Mouse (Mus musculus): Measurements from ENCODE around the gene Hacd1.

Gene Hacd1

DNA sequence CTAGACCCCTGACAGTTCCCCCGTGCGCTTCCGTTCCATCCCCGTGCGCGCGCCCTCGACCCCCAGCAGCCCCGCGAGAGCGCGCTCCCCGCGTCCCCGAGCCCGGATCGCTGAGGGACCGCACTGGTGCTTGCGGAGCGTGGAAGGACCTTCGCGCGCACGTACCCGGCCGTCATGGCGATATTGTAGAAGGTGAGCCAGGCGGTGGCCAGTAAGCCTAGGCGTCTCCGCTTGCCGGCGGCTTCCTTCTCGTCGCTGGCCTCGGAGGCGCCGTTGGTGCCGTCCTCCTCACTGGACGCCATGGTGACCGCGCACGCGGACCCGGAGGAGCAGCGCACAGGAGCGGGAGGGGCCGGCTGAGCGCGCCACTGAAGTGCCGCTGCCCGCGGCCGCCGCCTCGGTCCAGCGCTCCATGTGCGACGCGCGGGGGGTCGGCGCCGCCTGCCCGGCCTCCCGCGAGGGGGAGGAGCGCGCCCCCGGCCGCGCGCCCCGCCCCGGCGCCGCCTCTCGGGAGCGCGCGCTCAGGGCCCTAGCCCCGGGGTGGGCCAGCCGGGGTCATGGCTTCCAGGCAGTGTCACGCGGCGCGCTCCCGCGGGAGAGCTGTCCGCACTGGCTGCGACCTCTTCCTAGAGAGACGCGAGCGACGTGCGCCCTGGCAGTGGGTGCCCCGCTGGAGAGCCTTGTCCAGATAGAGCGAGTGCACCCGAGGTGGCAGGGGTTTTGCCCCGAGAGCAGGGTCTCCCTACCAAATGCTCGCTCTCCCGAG is at the start of gene Hacd1:
Gene Hacd1, minus strand, starts transcription at position 570 of the 766 bp plus-strand sequence.
- peak; percentile 22 for DNase-seq (ENCODE audit: low read depth)

DNA sequence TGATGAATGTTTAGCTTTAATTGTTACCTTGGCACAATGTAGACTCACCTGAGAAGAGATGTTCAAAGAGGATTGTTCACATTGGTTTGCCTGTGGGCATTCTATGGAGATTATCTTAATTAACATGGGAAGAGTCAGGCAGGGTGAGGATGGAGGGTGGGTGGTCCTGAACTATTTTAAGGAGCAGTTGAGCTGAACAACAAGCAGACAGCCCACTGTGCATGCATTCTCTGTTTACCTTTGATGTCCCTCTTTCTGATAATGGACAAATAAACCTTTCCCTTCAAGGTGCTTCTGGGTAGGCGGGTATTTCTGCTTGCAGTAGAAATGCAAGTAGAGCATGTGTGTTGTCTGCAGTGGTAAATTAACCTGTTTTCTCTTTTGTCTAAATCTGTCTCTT is 48.0 kb upstream of the Hacd1 start:
- DNase-seq (ENCODE audit: low read depth) = no peak

DNA sequence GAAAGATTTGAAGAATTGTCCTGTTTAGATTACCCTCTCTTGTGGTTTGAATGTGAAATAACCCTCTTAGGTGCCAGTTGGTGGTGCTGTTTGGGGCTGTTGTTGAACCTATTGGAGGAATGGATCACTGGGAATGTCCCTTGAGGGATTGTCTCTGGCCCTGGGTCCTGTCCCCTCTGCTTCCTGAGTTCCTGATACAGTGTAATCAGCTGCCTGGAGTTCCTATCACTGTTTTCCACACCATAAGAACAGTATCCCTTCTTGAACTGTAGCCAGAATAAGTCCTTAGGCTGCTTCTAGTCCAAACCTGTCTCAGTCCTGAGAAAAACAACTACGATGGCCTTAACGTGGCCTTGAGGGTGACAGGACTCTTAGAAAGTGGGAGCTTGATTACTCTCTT is 46.7 kb upstream of the Hacd1 start:
- no peak for DNase-seq (ENCODE audit: low read depth)

DNA sequence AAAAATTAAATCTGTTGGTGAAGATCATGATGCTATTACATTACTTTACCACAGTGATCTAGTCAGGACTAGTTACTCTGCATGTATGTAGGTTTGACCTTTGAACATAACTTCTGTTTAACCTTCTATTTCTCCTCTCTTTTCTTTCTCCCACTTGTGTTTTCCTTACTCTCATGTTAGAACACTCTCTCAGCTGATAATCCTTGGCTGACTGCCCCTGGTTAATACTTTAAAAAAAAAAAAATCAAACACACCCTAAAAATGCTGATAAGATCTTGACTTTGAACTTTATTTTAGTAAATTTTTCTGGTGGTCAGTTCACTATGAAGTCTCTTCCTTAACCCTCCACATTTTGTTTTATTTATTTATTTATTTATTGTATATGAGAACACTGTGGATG is 44.6 kb upstream of the Hacd1 start:
- DNase-seq (ENCODE audit: low read depth) = no peak

DNA sequence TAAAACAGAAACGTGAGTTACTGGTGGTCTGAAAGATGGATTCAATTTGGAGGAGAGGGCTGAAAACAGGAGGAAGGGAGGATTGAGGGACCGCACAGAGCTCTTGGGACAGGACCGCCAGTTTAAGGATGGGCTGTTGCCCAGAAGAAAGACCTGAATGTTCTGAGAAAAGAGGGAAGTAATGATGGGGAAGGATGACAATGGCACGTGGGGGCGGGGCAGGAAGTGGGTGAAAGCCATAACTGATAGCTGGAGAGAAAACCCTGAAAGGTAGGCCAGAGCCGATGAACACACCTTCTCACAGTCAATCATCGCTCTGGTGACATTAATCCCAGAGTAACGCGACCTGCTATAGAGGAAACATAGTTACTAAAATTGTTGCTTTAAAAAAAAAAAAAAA is 22.6 kb upstream of the Hacd1 start:
- DNase-seq (ENCODE audit: low read depth) = peak; percentile 25

DNA sequence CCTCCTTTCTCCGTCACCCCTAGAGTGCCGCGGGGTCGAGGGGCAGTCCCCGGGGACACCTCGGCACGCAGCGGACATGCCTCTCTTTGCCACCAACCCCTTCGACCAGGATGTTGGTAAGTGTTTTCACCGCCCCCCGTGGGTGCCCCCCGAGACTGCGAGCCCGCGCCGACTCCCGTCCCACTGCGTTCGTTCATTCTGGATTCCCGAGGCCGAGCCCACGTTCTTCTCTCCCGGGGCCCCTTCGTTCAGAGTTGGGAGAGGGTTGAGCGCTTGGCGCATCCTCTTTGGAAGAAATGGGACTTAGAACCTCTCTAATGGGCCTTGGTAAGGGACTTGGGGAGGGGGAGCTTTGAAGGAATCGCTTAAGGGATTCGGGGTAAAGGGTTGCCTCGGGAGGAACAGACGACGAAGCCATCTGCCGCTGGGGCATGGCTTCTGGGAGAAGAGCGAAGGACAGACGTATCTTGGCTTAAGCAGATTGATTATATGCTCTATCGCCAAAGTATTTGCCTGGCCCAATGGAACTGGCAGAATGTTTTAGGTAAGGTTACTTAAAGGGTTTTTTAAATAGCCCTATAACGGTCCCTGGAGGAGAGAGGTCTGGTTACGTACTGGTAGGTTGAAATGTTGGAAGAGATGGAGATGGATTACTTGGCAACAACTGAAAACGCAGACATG is 18.4 kb upstream of the Hacd1 start:
- no peak for DNase-seq (ENCODE audit: low read depth)

DNA sequence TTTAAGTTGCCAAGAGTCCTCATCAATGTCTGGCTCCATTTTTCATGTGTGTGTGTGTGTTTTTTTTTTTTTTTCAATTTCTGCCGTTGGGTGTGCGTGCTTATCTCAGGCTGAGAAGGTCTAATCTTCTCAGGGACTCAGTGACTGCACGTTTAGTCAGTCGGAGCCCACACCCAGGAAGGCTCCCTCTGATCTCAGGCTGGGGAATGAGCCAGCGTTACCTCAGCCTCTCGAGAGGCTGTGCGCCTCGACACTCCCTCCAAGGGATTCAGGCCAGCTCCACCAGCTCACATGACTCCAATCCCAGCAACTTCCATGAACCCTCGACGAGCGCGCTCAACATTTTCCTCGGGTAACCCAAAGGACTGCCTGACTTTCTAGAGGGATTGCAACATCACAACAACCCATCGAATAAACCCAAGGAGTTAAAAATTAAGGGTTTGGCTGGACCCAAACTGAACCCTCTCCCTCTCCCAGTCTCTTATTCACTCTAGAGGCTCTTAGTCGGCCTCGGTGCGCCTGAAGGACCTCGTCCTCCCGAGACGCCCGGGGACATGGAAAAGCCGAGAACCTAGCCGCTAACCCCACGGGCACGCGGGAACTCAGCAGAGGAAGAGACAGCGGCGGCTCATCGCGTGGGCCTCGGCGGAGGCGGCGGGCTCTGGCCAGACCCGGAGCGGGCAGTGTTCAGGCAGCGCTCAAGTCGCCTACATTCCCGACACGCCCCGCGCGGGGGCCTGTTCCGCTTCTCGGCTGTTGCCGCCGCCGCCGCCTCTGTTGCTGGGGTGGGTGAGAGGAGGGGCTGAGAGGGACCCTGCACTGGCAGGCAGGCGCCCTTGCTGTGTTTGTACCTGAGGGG is 17.7 kb upstream of the Hacd1 start, which contains the start of gene Stam:
Gene Stam, plus strand, starts transcription at position 737 of the 859 bp plus-strand sequence.
- peak; percentile 93 for DNase-seq (ENCODE audit: low read depth)

DNA sequence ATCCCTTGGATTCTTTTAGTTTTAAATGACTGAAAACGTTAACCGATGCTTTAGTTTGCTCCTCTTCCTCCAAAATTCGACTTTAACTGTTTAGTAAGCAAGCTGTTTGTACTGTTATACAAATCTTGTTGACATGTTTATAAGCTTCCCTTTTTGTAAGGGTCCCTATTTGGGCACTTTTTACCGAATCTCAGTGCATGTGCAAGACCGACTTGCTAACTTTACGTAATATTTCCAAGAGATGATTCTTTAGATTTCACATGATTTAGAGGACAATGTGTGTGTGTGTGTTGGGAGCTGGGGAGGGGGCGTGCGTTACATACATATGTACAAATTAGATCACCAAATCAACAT is 17.1 kb upstream of the Hacd1 start:
- DNase-seq (ENCODE audit: low read depth) = no peak

DNA sequence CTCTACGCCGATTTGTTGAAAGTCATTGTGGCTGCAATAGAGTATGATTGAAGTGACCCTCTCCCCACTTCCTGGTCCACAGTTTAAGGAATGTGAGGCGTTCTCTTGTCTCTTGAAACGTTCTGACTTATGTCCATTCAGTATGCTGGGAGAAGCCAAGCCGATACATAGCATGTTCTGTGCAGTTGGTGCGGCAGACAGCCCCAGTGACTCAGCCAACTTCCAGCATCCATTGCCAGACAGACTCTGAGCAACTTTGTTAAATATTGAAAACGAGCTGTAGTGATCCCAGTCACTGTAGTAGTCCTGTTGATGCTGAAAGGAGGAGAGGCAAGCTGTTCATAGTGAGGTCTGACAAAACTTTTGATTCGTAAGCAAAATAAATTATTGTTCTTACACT is 14.5 kb upstream of the Hacd1 start:
- DNase-seq (ENCODE audit: low read depth) = no peak

DNA sequence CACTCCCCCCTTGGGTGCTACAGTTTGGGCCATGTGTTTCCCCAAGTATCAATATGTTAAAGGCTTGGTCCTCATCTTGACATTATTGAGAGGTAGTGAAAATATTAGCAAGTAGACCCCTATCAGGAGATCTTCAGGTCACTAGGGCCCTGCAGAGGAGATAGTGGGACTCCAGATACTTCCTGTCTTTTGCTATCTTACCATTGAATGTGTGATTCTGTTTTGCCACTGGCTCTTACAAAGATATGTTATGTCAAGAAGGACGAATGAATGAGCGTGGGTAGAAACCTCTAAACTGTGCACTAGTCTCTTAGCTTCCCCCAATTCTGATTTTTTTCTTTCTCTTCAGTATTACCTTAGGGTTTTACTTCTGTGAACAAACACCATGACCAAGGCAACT is 13.1 kb upstream of the Hacd1 start:
- no peak for DNase-seq (ENCODE audit: low read depth)

DNA sequence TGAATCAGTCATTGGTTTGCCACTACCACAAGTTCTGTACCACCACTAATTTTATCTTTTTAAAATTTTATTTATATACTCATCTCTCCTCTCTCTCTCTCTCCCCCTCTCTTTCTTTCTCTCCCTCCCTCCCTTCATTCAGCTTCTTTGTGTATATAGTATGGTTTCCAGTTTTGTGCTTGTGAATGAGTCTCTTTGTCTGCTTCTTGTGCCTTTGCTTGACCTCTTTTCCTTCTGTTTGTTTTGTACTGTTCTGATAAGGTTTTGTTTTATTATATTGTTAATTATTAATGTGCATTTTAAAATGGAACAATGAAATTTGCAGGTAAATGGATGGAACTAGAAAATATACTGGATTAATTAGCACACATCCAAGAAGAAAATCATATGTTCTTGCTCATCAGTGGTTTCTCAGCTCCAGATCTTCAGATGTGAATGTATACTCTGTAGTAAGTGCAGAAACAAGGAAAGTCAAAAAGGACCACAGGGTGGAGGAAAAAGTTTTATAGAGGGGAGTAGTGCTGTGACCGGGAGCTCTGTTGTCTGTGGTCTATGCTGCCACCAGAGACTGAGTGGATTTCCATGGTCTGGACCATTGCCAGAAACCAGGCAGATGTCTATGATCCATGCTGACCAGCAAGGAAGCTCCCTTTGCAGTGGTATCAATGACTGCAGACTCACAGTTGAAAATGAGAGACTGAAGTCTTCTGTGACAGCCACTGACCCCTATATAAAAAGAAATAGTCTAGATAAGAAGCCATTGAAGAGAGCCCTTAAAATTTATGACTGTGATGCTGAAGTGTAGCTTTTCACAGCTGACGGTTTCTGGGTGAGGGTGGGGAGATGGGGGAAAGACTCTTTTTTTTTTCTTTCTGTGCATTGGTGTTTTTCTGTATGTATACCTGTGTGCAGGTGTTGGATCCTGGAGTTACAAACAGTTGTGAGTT is 10.0 kb upstream of the Hacd1 start:
- DNase-seq (ENCODE audit: low read depth) = no peak

DNA sequence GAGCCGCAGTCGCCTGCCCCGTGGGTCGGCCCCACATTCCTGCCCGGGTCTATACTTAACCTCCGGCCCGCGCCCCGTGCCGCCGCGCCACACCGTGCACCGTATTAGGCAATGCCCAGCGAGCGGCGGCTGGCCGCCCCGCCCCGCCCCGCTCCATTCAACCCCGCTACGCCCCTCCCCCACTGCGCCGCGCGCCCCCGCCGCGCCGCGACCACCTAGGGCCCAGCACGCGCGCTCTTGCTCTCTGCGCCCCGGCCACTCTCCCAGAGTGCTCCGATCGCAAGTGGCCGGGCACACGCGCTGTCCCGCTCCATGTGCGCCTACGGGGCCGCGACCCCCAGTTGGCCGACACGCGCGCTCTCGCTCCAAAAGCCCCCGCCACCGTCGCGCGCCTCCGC is 768 bp downstream of the Hacd1 start:
- DNase-seq (ENCODE audit: low read depth) = peak; percentile 26

DNA sequence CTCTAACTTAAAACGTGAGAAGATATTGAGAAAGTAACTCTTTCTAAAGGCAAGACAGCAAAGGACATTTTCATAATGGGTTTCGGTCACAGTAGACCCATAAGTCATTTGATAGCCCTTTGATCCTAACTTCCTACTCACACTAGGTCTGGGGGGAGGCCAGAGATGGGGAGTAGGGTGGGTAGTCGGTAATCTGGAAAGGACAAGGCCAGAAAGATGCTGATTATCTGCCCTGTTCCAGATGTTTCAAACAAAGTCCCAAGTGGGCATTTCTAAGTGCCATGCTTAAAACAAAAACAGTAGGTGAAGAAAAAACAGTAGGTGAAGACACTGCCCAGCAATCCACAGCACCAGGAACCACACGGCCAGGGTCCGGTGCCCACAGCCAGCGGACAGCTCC is 1.2 kb downstream of the Hacd1 start:
- DNase-seq (ENCODE audit: low read depth) = no peak

DNA sequence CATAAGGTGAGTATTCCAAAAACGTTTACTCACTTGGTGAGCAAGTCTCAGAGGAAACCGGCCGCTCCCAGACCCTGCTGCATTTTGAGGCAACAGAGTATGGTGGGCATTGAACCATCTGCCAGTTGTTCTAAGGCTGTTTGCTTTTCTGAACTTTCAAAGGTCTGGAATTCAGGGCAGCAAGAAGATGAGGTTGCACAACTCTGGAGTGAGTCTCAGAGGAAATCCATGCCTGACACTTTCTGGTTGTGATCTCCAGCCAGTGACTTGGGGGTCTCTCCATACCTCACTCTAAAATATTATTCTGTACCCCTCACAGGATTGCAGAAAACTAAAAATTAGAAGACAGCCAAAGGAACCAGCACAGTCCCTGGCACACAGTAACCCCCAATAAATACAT is 1.8 kb downstream of the Hacd1 start:
- DNase-seq (ENCODE audit: low read depth) = no peak

DNA sequence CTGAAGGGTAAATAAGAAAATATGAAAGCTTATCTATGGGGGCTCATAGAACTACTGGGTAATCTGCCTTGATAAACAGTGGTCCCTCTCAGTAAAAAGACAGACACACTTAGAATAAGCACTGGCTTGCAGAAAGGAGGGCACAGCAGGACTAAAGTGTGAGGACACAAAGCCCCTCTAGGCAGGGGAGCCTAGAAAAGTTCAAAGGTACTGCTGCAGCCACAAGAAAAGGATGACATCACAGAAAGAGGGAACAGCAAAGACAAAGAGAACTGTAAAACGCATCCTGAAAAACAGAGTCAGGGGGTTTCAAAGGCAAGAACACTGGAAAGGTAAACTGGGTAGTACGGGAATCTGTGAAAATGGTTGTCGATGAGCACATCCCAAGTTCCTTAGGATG is 2.3 kb downstream of the Hacd1 start:
- no peak for DNase-seq (ENCODE audit: low read depth)

DNA sequence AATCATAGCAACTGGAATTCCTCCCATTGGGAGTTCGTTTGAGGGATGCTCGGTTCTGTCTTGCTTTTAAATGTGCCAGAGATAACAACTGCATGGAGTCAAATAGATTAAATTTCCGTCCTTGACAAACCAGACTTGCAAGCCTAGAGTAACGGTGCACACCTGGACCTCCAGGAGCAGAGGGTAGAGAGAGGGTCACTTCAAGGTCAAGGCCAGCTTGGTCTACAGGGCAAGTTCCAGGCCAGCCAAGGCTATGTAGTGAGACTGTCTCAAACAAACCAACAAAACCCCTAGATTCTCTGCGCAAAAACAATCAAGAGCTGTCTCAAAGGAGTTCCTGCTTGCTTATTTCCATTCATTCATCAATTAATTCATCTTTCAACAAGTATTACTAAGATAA is 7.1 kb downstream of the Hacd1 start:
- DNase-seq (ENCODE audit: low read depth) = no peak

DNA sequence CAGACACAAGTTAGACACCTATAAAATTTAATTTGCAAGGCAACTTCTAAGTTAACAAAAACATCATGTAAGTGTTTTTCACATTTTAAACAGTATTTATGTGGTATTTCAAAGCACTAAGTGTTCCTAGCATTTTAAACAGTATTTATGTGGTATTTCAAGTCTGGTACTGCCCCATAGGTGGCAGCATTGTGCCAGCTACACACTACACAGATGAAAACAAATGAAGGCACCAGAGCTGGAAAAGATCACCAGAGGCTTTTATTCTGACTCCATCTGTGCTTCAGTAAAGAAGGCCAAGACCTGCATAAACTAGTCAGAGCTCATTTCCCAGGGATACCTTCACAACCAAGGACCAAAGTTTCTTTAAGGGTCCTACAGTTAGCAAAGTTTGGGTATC is 7.6 kb downstream of the Hacd1 start:
- DNase-seq (ENCODE audit: low read depth) = peak; percentile 75

DNA sequence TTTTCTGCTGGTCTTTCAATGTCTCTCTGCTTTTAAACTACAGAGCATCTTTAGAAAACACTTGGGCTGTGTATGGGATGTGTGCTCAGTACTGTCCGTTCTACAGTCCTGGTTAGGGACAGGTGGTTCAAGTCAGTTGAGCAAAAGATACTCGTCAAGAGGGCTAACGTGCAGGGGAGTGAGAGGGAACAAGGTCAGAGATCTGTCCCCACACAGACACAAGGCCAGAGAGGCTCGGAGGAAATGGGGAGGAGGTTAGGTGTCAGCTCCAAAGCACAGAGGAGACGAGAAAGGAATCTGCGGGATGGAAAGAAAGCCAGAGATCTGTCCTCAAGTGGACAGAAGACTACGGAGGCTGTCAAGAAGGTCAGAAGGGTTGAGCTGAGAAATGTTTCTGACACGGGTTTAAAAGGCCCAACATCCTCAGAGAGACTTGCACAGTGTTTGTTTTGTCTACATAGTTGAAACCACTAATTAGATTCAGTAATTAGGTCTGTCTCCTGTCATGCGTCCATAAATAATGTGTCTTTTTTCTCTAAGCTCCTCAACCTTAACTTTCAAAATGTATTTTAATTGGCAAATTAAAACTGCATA is 12.3 kb downstream of the Hacd1 start:
- no peak for DNase-seq (ENCODE audit: low read depth)

DNA sequence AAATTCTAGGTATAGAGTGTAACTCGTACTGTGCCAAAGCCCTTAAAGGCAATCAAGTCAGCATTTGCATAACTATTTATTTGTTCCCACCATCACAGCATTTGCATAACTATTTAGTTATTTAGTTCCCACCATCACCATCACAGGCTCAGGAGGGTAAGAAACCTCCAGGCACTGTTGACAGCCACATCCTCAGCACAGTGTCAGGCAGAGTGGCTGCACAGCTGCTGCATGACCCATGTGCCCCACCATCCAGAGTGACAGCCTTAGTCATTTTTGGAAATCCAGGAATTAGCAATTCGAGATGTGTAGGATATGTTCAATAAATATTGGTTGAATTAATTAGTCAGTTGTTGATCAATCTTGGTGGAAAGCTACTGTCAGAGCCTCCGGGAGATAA is 12.9 kb downstream of the Hacd1 start:
- no peak for DNase-seq (ENCODE audit: low read depth)

DNA sequence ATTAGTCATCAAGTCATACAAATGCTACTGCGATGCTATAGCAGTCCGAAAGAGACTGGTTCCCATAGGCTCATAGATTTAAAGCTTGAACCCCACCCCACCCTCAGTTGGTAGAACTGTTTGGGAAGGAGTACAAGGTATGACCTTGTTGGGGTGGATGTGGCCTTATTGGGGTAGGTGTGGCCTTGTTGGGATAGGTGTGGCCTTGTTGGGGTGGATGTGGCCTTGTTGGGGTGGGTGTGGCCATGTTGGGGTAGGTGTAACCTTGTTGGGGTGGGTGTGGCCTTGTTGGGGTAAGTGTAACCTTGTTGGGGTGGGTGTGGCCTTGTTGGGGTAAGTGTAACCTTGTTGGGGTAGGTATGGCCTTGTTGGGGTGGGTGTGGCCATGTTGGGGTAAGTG is 14.7 kb downstream of the Hacd1 start:
- DNase-seq (ENCODE audit: low read depth) = no peak

DNA sequence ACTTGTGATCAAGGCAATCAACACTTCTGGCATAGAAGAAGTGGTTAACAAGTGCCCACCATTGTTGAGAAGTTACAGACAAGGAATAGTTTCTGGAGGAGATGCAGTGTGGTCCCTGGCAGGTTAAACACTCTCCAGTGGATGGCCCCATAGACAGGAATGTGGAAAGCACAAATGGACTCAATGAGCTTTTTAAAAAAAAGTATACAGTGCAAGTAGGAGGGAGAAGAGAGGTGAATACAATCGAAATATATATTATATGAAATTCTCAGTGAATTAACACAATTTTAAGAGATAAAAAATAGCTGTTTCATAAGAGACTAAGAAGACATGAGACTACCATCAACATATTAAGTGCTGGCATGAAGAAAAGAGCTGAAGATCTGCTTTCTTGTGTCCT is 36.7 kb downstream of the Hacd1 start:
- no peak for DNase-seq (ENCODE audit: low read depth)
